Mouse (Mus musculus) liver, embryonic 14.5 days (tissue): ENCODE measurements around the gene Gm10282.

Experiments used
- CTCF ChIP-seq: IDR thresholded peaks from 2 replicates; pipeline ENCODE4 v1.5.1; 2016; ENCODE audit warnings: antibody characterized with exemption, low read depth, control low read depth
- EP300 ChIP-seq: IDR thresholded peaks from 2 replicates; pipeline ENCODE4 v1.6.1; 2016; ENCODE audit warnings: antibody characterized with exemption, low read depth

GRCm38 (mm10) chr8:72318801-72319322, 13.8 kb upstream of the Gm10282 start, which contains the start of gene Klf2:
- TF ChIP-seq CTCF (no peak), EP300 (0 out of 2 replicates have a peak, but pooled peaks have one; percentile 13)
